Mouse (Mus musculus) cerebellum, adult 2 months (tissue): Measurements from ENCODE around the gene Nrxn3.

Experiments used
- CTCF ChIP-seq: fragments of 200-500 bp; IDR thresholded peaks from 2 replicates; pipeline ENCODE4 v1.5.1; 2011; ENCODE audit warnings: low read depth, mild to moderate bottlenecking, control low read depth, low read length, moderate library complexity, borderline replicate concordance; ENCODE audit not compliant: insufficient read depth
- POLR2A ChIP-seq: fragments of 200-500 bp; IDR thresholded peaks from 2 replicates; pipeline ENCODE4 v1.6.1; 2011; ENCODE audit warnings: low read length, control low read depth, borderline replicate concordance; ENCODE audit not compliant: insufficient read depth

- TF ChIP-seq POLR2A (no peak), CTCF (no peak)
Measured at GRCm38 (mm10) chr12:89284412-89284811, 561.7 kb downstream of the Nrxn3 start.
